Mouse (Mus musculus): ENCODE measurements around the gene Rpusd2.
"Not testable (repeated sequence)": the region's sequence is repeated elsewhere in the genome, so short reads cannot be mapped to it uniquely, and the experiment has no call there.

Gene Rpusd2

DNA sequence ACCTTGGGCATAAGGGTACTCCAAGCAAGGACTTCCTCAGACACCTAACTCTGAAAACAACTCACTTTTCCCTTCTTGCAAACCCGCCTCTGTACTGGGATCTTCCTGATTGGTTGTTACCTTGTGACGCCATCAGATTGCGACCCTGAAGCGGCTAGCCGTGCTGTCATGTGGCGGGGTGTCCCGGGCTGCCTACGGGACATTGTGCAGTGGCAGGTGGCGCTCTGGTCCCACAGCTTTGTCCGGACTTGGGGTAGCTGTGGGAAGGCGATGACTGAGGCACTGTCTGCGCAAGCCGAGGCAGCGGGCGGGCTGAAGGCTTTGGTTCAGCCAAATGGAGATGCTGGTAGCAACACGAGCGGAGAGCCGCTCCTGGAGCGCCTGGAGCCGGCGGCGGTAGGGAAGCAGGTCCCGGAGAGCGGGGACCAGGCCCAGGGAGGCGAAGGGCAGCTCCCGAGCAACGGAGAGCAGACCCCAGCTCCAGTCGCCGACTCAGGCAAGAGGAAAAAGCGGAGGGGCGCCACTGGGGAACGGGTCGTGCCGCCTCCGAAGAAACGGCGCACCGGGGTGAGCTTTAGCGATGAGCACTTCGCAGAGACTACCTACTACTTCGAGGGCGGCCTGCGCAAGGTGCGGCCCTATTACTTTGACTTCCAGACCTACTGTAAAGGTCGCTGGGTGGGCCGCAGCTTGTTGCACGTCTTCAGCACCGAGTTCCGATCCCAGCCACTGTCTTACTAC, at the start of gene Rpusd2:
Gene Rpusd2 (plus strand): TSS at position 135 of the 741 bp plus-strand sequence.
- peak; percentile 92 to 94 for DNase-seq

GRCm38 (mm10) chr2:118995490-118995889, 39.1 kb upstream of the Rpusd2 start:
- DNase-seq = no peak

GRCm38 (mm10) chr2:118995919-118996797, 38.4 kb upstream of the Rpusd2 start:
- DNase-seq = no peak

DNA sequence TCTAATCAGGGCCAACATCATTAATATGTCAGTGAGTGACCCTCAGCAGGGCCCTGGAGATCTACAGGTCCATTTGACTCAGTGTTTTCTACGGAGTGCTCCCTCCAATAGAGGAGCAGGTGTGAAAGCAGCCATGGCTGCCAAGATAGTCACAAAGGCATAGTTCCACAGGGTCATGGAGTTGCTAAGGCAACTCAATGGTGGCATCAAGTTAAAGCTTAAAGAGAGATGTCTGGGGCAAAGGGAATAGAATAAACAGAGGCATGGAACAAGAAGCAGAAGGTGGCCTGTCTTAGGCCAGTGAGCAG, 37.8 kb upstream of the Rpusd2 start:
- DNase-seq = no peak

GRCm38 (mm10) chr2:118998115-118998866, 36.3 kb upstream of the Rpusd2 start:
- DNase-seq = no peak

DNA sequence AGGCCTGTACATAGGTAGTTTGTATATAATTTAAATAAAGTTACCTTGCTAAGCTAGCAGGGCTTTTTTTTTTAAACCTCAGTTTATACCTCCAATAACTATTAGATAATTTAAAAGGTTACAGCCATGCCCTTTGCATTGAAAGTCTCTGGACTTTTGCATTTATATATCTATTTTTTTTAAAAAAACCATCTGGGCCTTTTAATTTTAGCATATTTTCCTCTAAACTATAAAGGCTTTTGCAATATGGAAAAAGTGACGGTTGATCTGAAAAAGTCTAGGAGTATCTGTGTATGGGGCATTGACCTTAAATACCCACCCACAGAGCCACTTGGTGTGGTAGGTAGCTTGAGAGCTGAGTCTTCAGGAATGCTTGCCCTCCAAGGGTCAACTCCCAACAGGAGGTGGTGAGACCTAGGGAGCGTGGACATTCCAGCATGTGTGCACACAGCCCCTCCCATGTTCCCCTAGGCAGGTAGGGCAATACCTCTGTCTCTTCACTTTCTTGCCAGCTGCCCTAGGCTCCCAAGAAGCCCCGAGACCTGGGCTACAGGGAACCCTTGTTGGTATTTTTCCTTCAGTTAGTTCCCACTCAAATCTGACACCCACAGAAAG, 35.5 kb upstream of the Rpusd2 start:
- no peak for DNase-seq

DNA sequence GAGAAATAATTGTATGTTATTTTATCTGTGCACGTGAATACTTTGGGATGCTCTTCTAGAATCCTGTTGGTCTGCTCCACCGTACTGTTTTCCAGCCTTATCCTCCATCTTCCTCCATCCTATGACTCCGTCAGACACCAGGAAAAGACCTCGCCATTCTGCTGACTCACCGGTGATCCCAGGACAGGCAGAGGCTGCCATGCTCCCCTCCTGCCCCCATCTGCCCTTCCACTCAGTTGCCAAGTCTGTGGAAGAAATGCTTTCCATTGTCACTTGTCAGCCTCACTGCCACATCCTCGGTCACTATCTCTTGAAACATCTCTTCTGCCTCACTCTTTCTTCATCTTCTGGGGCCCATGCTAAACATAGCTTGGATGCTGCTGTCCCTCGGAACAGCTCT, 27.7 kb upstream of the Rpusd2 start:
- DNase-seq = no peak

GRCm38 (mm10) chr2:119009376-119009775, 25.2 kb upstream of the Rpusd2 start:
- no peak for DNase-seq

GRCm38 (mm10) chr2:119014989-119015388, 19.6 kb upstream of the Rpusd2 start:
- DNase-seq = peak in 1 of 2 experiments; percentile 48

DNA sequence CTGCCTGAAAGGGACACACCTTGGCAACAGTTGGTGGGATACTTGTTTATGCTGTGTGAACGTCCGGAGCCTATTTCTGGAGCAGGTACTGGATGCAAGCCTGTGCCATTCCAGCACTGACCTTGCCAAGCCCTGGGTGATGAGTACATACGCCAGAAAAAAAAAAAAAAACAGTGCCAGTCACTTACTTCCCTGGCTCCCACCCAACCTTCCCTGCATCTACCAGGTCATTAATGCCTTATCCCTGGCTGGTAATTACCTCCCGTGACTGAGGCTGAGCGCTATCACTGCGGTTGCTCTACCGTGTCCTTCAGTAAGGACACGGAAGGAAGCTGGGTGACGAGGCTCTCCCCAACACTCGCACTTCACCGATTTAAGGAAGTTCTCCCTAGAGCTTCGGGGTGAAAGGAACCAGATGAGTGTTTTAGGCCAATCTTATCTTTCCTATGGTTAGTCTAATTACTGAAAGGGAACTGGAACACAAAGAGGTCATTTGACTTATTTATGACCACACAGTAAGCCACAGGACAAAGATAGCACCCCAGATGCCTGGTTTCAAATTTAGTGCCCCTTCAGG, 18.9 kb upstream of the Rpusd2 start:
- no peak for DNase-seq

- DNase-seq = not testable (repeated sequence)
These were observed 18.3 kb upstream of the Rpusd2 start for GRCm38 (mm10) chr2:119016312-119016711.

- no peak for DNase-seq
These were observed 16.9 kb upstream of the Rpusd2 start for GRCm38 (mm10) chr2:119017647-119018046.

GRCm38 (mm10) chr2:119018391-119019122, 16.0 kb upstream of the Rpusd2 start:
- DNase-seq = peak; percentile 13 to 65

DNA sequence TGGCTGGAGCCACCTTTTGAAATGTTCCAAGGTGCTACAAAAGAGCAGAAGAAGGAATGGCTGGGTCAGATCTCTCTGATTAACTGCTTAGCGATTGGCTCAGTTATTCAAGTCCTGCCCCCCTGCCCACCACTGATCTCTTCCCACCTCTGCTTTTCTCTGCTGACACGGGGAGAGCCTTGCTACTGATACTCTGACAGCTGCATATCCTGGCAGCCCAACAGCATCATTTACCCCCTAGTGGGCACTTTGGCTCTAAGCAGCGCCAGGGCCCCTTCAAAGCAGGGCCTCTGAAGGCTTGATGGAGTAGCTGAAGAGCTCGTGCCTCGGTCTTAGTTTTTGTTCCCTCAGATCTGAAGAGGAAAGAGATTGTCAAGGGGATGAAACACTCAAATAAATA, 15.5 kb upstream of the Rpusd2 start:
- peak; percentile 23 to 33 for DNase-seq

DNA sequence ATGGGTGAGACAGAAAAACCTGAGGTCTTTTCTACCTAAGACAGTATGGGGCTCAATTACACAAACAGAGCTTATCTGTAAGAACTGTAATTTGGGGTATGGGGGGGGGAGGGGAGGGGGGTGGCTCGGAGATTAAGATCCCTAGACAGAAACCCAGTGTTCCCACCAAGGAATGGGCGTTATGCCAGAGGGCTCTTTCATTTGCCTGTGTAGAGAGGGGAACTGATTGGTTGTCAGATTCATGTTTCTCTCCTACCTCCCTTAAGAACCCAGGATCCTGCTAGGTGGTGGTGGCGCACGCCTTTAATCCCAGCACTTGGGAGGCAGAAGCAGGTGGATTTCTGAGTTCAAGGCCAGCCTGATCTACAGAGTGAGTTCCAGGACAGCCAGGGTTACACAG, 15.1 kb upstream of the Rpusd2 start:
- DNase-seq = no peak

DNA sequence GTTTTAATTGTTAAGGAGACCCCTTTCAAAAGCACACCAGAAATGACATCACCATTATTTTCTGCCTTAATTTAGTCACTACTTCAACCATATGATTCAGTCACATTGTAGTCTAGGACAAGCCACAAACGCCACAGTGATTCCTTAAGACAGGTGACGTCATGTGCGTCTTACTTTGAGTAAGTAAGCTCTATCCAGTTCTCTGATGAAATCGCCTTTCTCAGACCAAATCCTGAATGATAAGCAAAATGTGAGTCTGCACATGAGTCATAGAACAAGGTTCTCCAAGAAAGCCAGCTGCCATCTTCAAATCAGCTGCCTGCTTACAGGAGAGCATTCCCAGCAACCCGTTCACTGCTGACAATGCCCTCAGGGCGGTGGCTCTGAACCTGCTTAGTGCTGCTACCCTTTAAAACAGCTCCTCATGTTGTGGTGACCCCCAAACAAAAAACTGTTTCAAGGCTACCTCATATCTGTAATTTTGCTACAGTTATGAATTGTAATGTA, 11.4 kb upstream of the Rpusd2 start:
- no peak for DNase-seq

- DNase-seq = no peak
These were observed 9.9 kb upstream of the Rpusd2 start for GRCm38 (mm10) chr2:119024536-119025238.

GRCm38 (mm10) chr2:119025239-119025616, 9.4 kb upstream of the Rpusd2 start:
- no peak for DNase-seq

DNA sequence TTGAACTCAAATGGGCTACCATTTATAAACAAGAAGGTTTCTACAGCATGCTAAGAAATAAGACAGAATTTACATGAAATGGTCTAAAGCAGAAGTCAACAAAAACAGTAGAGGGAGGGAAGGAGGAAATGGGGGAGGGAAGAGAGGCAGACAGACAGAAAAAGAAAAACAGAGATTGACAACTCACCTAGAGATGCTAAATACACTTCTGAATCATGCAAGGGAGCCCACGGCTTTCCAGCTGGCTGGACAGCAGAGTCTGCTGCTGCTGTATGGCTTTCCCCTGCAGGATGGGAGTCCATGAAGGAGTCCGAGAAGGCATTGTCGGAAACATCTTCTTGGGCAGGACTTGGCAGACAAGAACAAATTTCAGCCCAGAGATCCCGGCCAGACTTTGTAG, 7.6 kb upstream of the Rpusd2 start:
- DNase-seq = no peak

DNA sequence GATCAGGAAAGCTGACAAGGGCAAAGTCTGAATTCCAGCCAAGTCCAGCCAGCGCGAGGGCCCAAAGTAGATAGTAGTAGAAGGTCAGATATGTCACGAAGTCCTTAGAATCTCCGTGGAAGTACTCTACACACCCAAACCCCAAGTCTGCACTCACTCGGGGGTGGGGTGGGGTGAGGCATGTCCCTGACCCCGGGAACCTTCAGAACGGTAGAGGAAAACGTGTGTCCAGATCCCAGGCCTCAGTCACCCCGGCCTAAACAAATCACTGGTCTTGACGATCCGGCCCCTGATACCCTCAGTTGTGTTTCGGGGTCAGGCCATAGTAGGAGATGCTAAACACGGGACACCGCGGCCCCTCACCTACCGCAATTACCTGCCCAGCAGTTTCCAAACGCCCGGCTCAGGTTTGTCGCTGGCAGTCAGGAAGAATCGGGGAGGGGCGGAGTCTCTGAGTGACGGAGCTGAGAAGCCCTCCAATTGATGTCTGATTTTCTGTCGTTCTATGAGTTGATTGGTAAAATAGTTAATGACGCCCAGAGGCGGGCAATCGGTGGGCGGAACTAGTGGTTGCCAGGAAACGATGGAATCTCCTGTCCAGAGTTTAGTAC, 5.5 kb upstream of the Rpusd2 start, which contains the start of gene Ccdc32:
Gene Ccdc32 (minus strand): TSS at position 453 of the 611 bp plus-strand sequence.
- peak; percentile 94 to 95 for DNase-seq
